ENCODE assay signal across 26 mouse cellular contexts in the genomic region with DNA sequence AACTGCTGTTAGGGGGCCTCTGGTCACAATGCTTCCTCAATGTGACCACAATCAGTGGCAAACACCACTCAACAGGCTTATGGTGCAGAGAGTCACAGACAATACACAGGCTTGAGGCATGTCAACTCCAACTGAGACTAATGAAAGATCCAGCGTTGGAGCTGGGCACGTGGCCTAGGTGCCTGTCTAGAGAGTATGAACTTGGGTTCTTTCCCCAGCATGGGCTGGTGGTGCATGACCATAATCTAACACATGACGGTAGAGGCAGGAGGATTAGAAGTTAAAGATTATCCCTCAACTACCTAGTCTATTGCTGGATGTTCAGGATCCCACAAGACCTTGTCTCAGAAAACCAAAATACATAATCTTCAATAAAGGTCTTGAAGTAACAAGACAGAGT.
"Had no signal": no experiment of that assay in that cellular context is flagged by ENCODE, and none has a peak within 500 bp of the region (broad histone marks: within the 10 kb centered on the region; RNA-seq: fewer than 3 reads in every experiment).

No protein-coding gene starts in this region.

- H3K9ac ChIP-seq: heart, embryonic 12.5 days; hindbrain, embryonic 12.5 days; hindbrain, embryonic 14.5 days; intestine, embryonic 15.5 days; limb, embryonic 12.5 days; liver, embryonic 13.5 days; liver, embryonic 15.5 days; liver, postnatal 0 days had no signal

- H3K4me2 ChIP-seq: heart, embryonic 12.5 days; hindbrain, embryonic 12.5 days; hindbrain, embryonic 14.5 days; intestine, embryonic 15.5 days; limb, embryonic 12.5 days; liver, embryonic 11.5 days; liver, embryonic 13.5 days; liver, embryonic 15.5 days had no signal

- H3K4me1 ChIP-seq: heart, embryonic 10.5 days; heart, embryonic 12.5 days; hindbrain, embryonic 10.5 days; hindbrain, embryonic 12.5 days; intestine, embryonic 15.5 days; limb, embryonic 10.5 days; limb, embryonic 12.5 days had no signal

- H3K27ac ChIP-seq: gastrocnemius, adult 2 months; heart, embryonic 10.5 days; hindbrain, embryonic 10.5 days; hindbrain, embryonic 12.5 days; hindbrain, embryonic 14.5 days; intestine, embryonic 15.5 days; layer of hippocampus, adult 2 months; left cerebral cortex, adult 2 months; limb, embryonic 10.5 days; limb, embryonic 12.5 days; liver, embryonic 13.5 days; liver, embryonic 15.5 days had no signal

- H3K4me3 ChIP-seq: gastrocnemius, adult 2 months; heart, embryonic 10.5 days; heart, embryonic 12.5 days; hindbrain, embryonic 10.5 days; hindbrain, embryonic 12.5 days; intestine, embryonic 15.5 days; layer of hippocampus, adult 2 months; left cerebral cortex, adult 2 months; limb, embryonic 10.5 days; limb, embryonic 12.5 days; liver, embryonic 13.5 days; liver, embryonic 15.5 days had no signal

- DNase-seq: gastrocnemius, adult 2 months; gastrocnemius, postnatal 10 days; gastrocnemius, postnatal 25 days; heart, adult 18-20 months; heart, postnatal 10 days; heart, postnatal 4 days; kidney, postnatal 10 days; liver; liver, embryonic 13.5 days; liver, postnatal 0 days had no signal

- H3K9me3 ChIP-seq: heart, embryonic 10.5 days; heart, embryonic 12.5 days; hindbrain, embryonic 10.5 days; hindbrain, embryonic 12.5 days; intestine, embryonic 15.5 days; limb, embryonic 10.5 days; limb, embryonic 12.5 days; liver, embryonic 13.5 days; liver, embryonic 15.5 days had no signal

- ATAC-seq: forebrain, embryonic 16.5 days; hindbrain, embryonic 16.5 days; inflammation-experienced regulatory T-cells, adult 6 months; intestine, embryonic 15.5 days; intestine, postnatal 0 days; liver, postnatal 0 days had no signal

- H3K27me3 ChIP-seq: heart, embryonic 12.5 days; hindbrain, embryonic 12.5 days; intestine, embryonic 15.5 days; limb, embryonic 12.5 days; liver, embryonic 13.5 days; liver, embryonic 15.5 days had no signal
